Mouse (Mus musculus) heart, postnatal 0 days (tissue): ENCODE data around the gene R3hdm1.

Experiments
- CTCF ChIP-seq: IDR thresholded peaks from 2 replicates; pipeline ENCODE4 v1.5.1; 2016; ENCODE audit warnings: antibody characterized with exemption, control low read depth, low read depth
- EP300 ChIP-seq: IDR thresholded peaks from 2 replicates; pipeline ENCODE4 v1.6.1; 2016; ENCODE audit warnings: antibody characterized with exemption, low read depth

DNA sequence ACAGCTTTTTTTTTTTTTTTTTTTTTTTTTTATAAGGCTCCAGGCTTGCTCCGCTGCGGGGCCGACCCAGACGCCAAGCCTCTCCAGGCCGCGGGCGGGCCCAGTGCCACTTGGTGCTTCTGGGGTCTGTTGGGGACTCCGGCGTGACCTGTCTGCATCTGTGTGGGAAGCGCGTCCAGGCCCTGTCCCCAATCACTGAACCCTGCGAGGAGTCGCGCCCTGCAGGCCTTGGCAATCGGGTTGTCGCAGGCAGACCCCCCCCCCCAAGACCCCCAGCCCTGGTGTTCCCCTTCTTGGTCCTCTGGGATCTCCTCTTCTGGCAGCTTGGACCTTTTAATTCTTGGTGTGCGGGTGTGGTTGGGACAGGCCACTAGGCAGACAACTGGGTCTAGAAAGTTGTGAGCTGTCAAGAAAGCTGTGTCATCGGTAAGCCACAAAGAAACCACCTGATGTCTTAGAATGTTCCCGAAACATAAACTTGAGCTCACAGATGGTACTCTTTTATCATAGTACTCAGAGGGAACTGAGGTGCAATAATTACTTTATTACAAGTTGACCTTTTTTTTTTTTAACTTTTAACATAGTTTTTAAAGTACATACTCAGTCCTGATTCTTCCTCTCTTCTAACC, 141.7 kb downstream of the R3hdm1 start:
- no peak for TF ChIP-seq CTCF
- no peak for TF ChIP-seq EP300
